Mouse (Mus musculus): ENCODE results near the gene Dnpep.
A peak's percentile ranks its signal among the peaks of the same experiment; 100 is the strongest.

Dnpep gene

GRCm38 (mm10) chr1:75327461-75327860 lies 9.7 kb upstream of the Dnpep start:
- DNase-seq: no peak

- DNase-seq: no peak
These were observed 1.4 kb upstream of the Dnpep start for GRCm38 (mm10) chr1:75319166-75319565.

DNA sequence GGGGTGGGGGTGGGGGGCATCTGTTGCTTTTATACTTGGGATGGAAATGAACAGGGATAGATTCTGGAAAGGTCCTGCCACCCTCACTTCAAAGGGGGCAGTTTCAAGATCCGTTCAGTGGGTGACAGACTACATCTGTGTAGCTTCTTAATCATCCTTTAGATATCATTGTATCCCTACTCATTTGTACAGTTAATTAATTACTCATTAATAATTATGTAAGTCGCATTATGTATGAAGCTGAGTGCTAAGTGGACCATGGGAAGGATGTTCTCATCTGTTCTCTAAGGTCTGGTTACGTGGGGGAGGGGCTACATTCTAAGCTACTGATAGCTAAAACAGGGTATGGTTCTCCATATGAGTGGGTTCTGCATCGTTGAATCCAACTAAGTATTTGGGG lies 946 bp upstream of the Dnpep start:
- DNase-seq: no peak

DNA sequence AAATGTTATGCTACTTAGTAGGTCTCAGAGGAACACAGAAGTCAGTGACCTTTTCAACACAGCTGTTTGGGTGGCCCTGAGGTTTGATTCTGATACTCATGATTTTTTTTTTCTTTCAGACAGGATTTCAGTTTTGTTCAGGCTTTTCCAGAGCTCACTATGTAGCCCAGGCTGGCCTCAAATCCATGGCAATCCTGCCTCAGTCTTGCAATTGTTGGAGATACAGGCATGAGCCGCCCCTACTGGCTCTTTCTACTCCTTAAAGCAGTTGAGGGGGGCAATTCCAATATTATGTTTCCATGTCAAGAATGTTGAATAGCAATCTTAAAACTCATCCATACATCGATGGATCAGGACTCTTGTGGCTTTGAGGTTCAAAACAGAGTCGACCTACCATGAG lies 511 bp upstream of the Dnpep start:
- no peak for DNase-seq

- peak; percentile 94 to 95 for DNase-seq
These were observed 939 bp downstream of the Dnpep start for GRCm38 (mm10) chr1:75316861-75317240.

DNA sequence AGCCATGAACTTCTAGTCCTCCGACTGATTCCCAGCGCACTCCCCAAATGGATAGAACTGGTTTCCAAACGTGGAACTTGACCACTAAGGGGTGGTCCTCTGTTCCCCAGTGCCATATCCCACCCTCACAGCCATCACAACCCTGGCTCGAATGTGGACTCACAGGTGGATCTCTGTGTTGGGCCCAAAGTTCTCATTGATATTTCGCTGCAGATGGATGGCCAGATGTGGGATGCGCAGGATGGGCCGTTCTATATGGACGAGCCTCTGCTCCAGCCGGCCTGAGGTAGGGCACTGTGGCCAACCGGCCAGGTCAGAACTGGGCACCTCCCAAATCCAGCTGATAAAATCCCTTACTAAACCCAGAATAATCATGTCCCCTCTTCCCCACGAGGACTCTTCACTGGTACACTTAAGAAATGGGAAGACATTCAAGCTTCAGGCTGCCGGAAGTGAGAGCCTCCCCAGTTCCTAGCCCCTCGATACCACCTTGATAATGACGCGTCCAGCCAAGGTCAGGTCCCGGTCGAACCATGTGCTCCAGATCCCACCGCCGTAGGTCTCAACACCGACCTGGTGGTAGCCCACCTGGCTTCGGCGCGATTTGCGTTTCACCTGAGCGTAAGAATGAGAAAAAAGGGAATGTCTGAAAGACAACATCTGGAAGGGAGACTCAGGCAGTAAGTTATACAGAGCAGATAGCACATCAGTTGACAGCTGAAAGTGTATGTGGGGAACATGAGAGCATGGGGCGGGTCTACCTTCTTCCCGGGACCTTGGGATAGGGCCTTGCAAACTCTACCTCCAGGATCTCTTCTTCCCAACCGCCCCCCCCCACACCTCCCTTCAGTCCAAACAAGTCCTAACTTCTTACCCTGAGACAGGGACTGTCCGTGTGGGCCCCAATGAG lies 2.1 kb downstream of the Dnpep start:
- DNase-seq: no peak

DNA sequence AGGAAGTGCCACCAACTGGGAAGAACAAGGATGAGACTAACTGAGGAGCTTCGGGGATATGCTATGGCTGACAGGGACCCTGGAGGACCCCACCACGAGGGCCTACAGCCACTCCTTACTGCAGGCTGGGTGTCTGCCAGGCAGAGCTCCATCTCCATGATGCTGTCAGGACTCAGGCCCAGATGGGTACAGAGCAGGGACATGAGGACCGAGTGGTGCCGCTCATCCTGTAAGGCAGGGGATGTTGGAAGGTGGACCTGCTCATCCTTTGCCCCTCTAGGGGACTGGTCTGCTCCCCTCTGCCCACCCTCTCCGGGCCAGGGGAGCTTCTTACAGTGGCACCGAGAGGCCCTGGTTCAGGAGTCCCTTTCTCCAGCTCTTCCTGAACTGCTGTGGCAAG lies 2.8 kb downstream of the Dnpep start:
- no peak for DNase-seq

DNA sequence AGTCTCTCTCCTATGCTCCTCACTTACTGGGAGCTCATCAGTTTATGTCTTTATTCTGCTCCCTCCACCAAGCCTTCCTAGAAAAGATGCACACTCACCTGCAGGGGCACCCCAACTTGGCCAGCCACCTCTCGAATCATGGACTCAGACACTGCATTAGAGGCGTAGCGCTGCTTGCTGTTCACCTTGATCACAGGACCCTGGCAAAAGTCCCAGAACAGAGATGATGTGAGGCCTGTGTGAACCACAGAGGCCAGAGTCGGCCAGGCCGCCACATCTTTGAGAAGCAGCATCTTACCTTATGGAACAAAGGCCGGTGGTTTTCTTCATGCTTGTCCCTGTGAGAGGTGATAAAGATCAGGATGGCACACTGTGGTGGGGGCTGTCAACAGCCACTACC lies 6.1 kb downstream of the Dnpep start:
- no peak for DNase-seq

DNA sequence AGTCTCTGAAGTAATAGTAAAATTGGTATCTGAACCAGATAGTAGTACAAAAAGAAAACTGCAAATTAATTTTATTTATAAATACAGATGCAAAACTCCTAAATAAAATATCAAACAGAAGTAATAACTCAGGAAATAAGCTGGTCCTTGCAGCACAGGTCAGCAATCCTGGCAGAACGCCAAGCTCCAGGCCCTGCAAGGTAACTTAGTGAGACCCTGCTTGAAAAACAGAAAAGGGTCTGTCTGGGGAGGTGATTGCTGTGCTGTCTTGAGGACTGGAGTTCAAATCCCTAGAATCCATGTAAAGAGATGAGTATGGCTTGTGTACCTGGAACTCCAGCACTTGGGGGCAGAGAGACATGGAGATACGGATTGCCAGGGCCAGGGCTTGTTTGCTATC lies 13.1 kb downstream of the Dnpep start:
- DNase-seq: peak in 1 of 2 experiments; percentile 22

- DNase-seq: no peak
These were observed 23.5 kb downstream of the Dnpep start for GRCm38 (mm10) chr1:75294294-75294693.

DNA sequence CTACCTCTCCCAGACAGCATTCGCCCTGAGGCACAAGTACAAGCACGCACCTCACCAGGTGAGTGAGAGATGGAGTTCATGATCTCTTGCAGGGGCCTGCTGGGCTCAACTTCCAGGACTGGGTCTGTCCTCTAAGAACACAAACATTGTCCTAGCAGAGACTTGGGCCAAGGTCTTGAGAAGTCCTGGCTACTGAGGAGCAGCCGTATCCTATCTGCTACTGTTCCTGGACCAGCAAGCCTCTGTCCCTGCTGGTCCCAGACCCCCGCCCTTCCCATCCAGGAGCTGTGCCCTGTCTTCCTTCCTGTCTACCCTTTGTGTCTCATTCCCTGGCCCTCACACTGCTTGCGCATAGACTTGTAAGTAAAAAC lies 24.5 kb downstream of the Dnpep start:
- no peak for DNase-seq

DNA sequence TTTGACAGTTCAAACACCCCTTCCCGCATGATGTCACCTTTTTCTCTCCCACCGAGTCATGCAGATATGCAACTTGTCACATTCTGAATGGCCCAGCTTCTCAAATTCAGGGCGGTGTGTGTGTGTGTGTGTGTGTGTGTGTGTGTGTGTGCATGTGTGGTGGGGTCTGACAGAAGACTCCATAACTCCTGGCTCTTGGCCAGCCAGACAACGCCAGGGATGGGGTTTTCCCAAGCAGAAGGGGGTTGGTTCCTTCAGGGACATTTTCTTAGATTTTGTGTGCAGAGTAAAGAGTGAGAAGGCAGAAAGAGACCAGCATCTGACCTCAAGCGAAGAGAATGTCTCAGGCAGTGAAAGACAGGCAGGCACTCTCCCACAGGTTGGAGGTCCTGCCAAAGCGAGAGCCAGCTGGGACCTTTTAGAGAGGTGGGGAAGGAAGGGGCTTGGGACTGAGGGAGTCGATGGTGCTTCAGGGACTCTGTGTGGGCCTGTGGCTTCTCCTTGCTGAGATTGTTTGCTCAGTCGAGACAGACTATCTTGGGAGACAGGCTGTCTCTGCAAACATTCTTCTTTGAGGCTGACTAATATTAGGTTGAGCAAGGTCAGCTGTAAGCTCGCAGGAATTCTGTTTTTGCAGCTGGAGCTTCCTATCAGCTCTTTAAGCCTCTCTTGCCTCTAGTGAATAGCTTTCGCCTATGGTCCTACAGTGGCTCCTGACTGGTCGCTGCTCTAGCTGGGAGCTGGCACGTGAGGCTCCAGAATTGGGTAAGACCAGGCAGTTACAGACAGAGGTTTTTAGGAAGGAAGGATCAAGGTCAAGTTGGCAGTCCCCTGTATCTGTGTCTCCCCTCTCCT lies 25.1 kb downstream of the Dnpep start:
- DNase-seq: no peak

GRCm38 (mm10) chr1:75291321-75291720 lies 26.5 kb downstream of the Dnpep start:
- no peak for DNase-seq

GRCm38 (mm10) chr1:75290582-75290981 lies 27.2 kb downstream of the Dnpep start:
- peak in 1 of 2 experiments; percentile 45 for DNase-seq

DNA sequence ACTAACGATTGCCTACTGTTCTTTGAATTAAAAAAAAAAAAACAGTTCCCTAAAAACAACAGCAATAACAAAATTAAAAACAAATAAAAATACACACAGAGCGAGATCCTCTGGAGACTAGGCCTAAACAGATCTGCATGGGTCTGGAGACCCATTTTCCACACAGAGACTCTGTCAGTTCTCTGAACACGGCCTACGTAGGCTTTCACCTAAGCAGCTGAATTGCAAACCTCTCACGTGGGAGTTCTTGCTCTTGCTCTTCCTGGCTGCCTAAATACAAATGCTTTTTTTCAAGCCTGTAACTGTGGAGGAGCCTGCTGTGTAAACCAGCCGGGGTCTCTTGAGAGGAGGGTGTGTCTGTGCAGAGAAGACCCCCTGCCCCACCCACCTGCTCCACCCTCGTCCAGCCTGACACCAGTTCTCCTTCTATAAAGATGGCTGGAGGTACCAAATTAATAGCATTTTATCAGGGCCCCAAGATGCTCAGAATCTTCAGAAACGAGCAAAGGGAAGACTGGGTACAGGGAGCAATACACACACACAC lies 27.8 kb downstream of the Dnpep start:
- DNase-seq: no peak

GRCm38 (mm10) chr1:75289376-75289775 lies 28.4 kb downstream of the Dnpep start:
- peak in 1 of 2 experiments; percentile 4 for DNase-seq

DNA sequence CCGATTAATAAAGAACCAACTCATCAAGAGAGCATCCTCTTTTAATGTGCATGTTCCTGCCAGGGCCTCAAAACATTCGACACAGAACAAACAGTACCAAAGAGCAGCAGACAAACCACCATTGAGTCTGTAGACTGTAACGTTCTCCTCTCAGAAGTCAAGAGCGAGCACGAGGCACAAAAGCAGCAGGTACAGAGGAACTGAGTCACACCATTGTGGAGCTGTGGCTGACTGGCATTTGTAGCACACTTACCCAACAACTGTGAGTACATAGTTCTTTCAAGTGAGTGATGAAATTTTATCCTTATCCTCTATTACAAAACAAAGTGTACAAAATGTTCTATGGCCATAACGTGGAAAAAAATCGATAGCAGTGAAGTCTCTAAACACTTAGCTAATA lies 32.9 kb downstream of the Dnpep start:
- DNase-seq: no peak

DNA sequence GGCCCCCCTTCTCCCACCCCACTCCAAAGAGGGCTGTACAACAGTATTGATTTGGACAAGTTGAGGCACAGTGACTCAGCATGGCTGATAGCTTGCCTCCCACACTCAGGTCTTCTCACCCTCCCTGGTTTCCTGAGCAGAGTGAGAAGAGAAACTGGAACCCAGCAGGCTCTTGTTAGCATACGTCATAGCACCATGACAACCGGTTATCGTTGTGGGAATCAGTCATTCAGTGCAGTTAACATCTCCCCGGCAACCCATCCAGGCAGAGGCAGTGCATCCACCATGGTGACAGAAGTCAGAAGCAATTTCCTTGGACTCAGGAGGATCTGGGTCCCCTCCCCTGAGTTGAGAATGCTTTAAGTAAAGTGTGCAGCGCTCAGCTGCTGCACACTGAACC lies 34.8 kb downstream of the Dnpep start:
- no peak for DNase-seq

DNA sequence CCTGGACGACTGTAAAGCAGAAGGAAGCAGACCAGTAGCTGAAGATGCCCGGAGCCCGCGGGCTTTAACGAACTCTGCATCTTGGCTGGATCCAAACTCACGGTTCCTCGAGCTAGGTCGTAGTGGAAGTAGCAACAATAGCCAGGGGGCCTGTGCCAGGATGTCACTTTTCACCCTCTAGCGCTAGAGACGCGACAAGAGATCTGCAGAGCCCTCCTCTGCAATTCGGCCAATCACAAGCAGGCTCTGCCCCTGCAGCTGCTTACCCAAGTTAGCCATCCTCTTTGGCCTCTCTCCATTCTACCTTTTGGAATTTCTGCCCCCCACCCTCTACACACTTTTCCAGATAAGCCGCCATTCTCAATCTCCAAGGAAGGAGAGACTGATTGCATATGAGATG lies 39.6 kb downstream of the Dnpep start, which contains the start of gene Resp18:
TSS of gene Resp18 (minus strand) at position 188 of the 400 bp plus-strand sequence.
- DNase-seq: no peak

GRCm38 (mm10) chr1:75277195-75278188 lies 40.3 kb downstream of the Dnpep start:
- DNase-seq: peak; percentile 57 to 79

- DNase-seq: no peak
These were observed 53.5 kb downstream of the Dnpep start, which contains the start of gene Ptprn for GRCm38 (mm10) chr1:75264091-75264880. Gene Ptprn (minus strand): TSS chr1:75264502.

Data from kidney, postnatal 25 days (tissue).